Mouse (Mus musculus): Measurements from ENCODE around the gene Henmt1.

Gene Henmt1

GRCm38 (mm10) chr3:108997762-108998161 is 58.1 kb downstream of the Henmt1 start:
- in situ Hi-C loops (cut with MboI, MseI) = no loop called here

- in situ Hi-C loops (cut with MboI, MseI) = no loop called here
Observed at GRCm38 (mm10) chr3:108999173-108999572, 59.5 kb downstream of the Henmt1 start.

- in situ Hi-C loops (cut with MboI, MseI) = no loop called here
Observed at GRCm38 (mm10) chr3:109005777-109006176, 66.1 kb downstream of the Henmt1 start.

- in situ Hi-C loops (cut with MboI, MseI) = no loop called here
Observed at GRCm38 (mm10) chr3:109008180-109008579, 68.5 kb downstream of the Henmt1 start.
